Comparison of ENCODE assay signal across 13 mouse cellular contexts in genomic region chr10:128372989-128373748, GRCm38 (mm10). TPM values are rescaled to one million over a fixed set of nuclear protein-coding genes. Genes with fewer than 3 reads are reported as not detected.
DNase-seq lines count a peak whose midpoint lies in the region; ATAC-seq lines count a peak whose summit lies in the region.
"Had no signal": no experiment of that assay in that cellular context is flagged by ENCODE, and none has a peak within 500 bp of the region (broad histone marks: within the 10 kb centered on the region; RNA-seq: fewer than 3 reads in every experiment).

No protein-coding gene starts in this region.

- no peak for ATAC-seq in heart, embryonic 15.5 days (replicated peaks; ENCODE audit: insufficient number of reproducible peaks, insufficient read depth, low FRiP score, low read depth)

- peak; percentile 70 to 82 for DNase-seq in heart, adult 18-20 months
- no peak for DNase-seq in heart, postnatal 25 days (ENCODE audit: low spot score)
- peak; percentile 52 for DNase-seq in NIH3T3 (ENCODE audit: low read depth)
- no peak for DNase-seq in retina, postnatal 1 day
- no peak for DNase-seq in adrenal gland, postnatal 4 days (ENCODE audit: low spot score in 2 of 2)
- DNase-seq in right cerebral cortex, postnatal 14 days: no peak
- DNase-seq: adrenal gland, postnatal 25 days; kidney, postnatal 36 days; thymus, adult 18-20 months had no signal

- H3K9ac ChIP-seq in heart, embryonic 15.5 days: no peak overlapping the region
- H3K9ac ChIP-seq: hindbrain, embryonic 14.5 days had no signal

- intact Hi-C loops in heart, postnatal 25 days (cut with DNase I): no loop called here

- no peaks in the 10 kb centered on the region for H3K27me3 ChIP-seq in heart, embryonic 15.5 days
- H3K27me3 ChIP-seq in megakaryocyte, embryonic 14.5 days (replicated peaks): no peaks in the 10 kb centered on the region
- H3K27me3 ChIP-seq: CH12.LX had no signal

- H3K27ac ChIP-seq in heart, embryonic 15.5 days: peak overlapping the region; percentile 23
- H3K27ac ChIP-seq: hindbrain, embryonic 14.5 days had no signal

- H3K9me3 ChIP-seq in heart, embryonic 15.5 days (replicated peaks): no peaks in the 10 kb centered on the region
- no peaks in the 10 kb centered on the region for H3K9me3 ChIP-seq in megakaryocyte, embryonic 14.5 days

- H3K4me1 ChIP-seq in heart, embryonic 15.5 days (replicated peaks): peaks cover 26% of the 10 kb centered on the region
- peaks cover 50% of the 10 kb centered on the region for H3K4me1 ChIP-seq in megakaryocyte, embryonic 14.5 days

- no peak overlapping the region for H3K4me2 ChIP-seq in heart, embryonic 15.5 days
- H3K4me2 ChIP-seq: hindbrain, embryonic 14.5 days had no signal

- no peaks in the 10 kb centered on the region for H3K36me3 ChIP-seq in heart, embryonic 15.5 days
- H3K36me3 ChIP-seq in megakaryocyte, embryonic 14.5 days (replicated peaks; ENCODE audit: low read length): peaks cover 3% of the 10 kb centered on the region

- no peak overlapping the region for H3K4me3 ChIP-seq in heart, embryonic 15.5 days
- peak overlapping the region; percentile 44 for H3K4me3 ChIP-seq in megakaryocyte, embryonic 14.5 days (replicated peaks)

- WGBS in heart, embryonic 15.5 days: 49% methylated on average over 6 of the region's 6 CpGs

RNA-seq across cellular contexts. Expression of gene Ankrd52, which starts 3.7 kb away (rescaled TPM):
- total RNA-seq in heart, adult 18-20 months (2021): 10 to 100 TPM; 38.1 to 40.3 TPM
- 10 to 100 TPM; 43.7 to 51.0 TPM for total RNA-seq in heart, postnatal 25 days (2021)
- 6.8 and 11.8 TPM in 2 replicates for polyA plus RNA-seq in heart, embryonic 15.5 days (2015; fragmentation: Nextera tagmentation; extraction: Ambion mirVana)
- polyA plus RNA-seq in megakaryocyte, embryonic 14.5 days (2012; ENCODE audit: insufficient read depth, low replicate concordance): 18.3 and 19.7 TPM in 2 replicates
- 10 to 100 TPM; 71.5 to 75.1 TPM for total RNA-seq in adrenal gland, postnatal 4 days (2021)

RNA-seq across cellular contexts. Expression of gene Coq10a, which starts 4.4 kb away (rescaled TPM):
- 100 to 1,000 TPM; 365 to 392 TPM for total RNA-seq in heart, adult 18-20 months (2021)
- total RNA-seq in heart, postnatal 25 days (2021): 100 to 1,000 TPM; 272 to 314 TPM
- 17.0 TPM in 2 replicates for polyA plus RNA-seq in heart, embryonic 15.5 days (2015; fragmentation: Nextera tagmentation; extraction: Ambion mirVana)
- 5.0 and 18.0 TPM in 2 replicates for polyA plus RNA-seq in megakaryocyte, embryonic 14.5 days (2012; ENCODE audit: insufficient read depth, low replicate concordance)
- 10 to 100 TPM; 48.3 to 62.1 TPM for total RNA-seq in adrenal gland, postnatal 4 days (2021)

RNA-seq across cellular contexts. Expression of gene Slc39a5, which starts 27.9 kb away (rescaled TPM):
- total RNA-seq in heart, adult 18-20 months (2021): not detected
- not detected for total RNA-seq in heart, postnatal 25 days (2021)
- 0.24 and 0.81 TPM in 2 replicates for polyA plus RNA-seq in heart, embryonic 15.5 days (2015; fragmentation: Nextera tagmentation; extraction: Ambion mirVana)
- not detected in 2 replicates for polyA plus RNA-seq in megakaryocyte, embryonic 14.5 days (2012; ENCODE audit: insufficient read depth, low replicate concordance)
- 10 to 100 TPM in 1 of 2 experiments, 1 to 10 TPM in 1; 5.7 to 13.2 TPM for total RNA-seq in adrenal gland, postnatal 4 days (2021)
- total RNA-seq: adrenal gland, postnatal 25 days; CH12.LX had no signal
- polyA plus RNA-seq: hindbrain, embryonic 14.5 days had no signal

RNA-seq across cellular contexts. Expression of gene Cs, which starts 35.6 kb away (rescaled TPM):
- total RNA-seq in heart, adult 18-20 months (2021): 1,000 to 10,000 TPM; 1,006 to 1,090 TPM
- 1,000 to 10,000 TPM; 1,194 to 1,233 TPM for total RNA-seq in heart, postnatal 25 days (2021)
- 448 and 450 TPM in 2 replicates for polyA plus RNA-seq in heart, embryonic 15.5 days (2015; fragmentation: Nextera tagmentation; extraction: Ambion mirVana)
- polyA plus RNA-seq in megakaryocyte, embryonic 14.5 days (2012; ENCODE audit: insufficient read depth, low replicate concordance): 2.6 and 12.1 TPM in 2 replicates
- total RNA-seq in adrenal gland, postnatal 4 days (2021): 100 to 1,000 TPM; 300 to 355 TPM

RNA-seq across cellular contexts. Expression of gene Nabp2, which starts 38.1 kb away (rescaled TPM):
- 10 to 100 TPM; 41.0 to 42.8 TPM for total RNA-seq in heart, adult 18-20 months (2021)
- 10 to 100 TPM; 44.4 to 46.8 TPM for total RNA-seq in heart, postnatal 25 days (2021)
- 52.6 and 58.9 TPM in 2 replicates for polyA plus RNA-seq in heart, embryonic 15.5 days (2015; fragmentation: Nextera tagmentation; extraction: Ambion mirVana)
- 458 and 1,055 TPM in 2 replicates for polyA plus RNA-seq in megakaryocyte, embryonic 14.5 days (2012; ENCODE audit: insufficient read depth, low replicate concordance)
- total RNA-seq in adrenal gland, postnatal 4 days (2021): 10 to 100 TPM; 69.5 to 72.7 TPM

Comparison
In these comparisons a context has a peak if more than half of its experiments do, and no peak if none do; other contexts are left out.
1. DNase-seq: peak in heart, adult 18-20 months (2 of 2) and NIH3T3 (single experiment); none in heart, postnatal 25 days (single experiment), retina, postnatal 1 day (single experiment), adrenal gland, postnatal 4 days (0 of 2) and right cerebral cortex, postnatal 14 days (single experiment).
2. RNA of gene Coq10a, which starts 4.4 kb away (total RNA-seq): 365 to 392 TPM in heart, adult 18-20 months and 272 to 314 TPM in heart, postnatal 25 days; 48.3 to 62.1 TPM in adrenal gland, postnatal 4 days; every median in the first group is over 4 times any median in the second.
3. RNA of gene Slc39a5, which starts 27.9 kb away (total RNA-seq): 5.7 to 13.2 TPM in adrenal gland, postnatal 4 days; not detected in heart, adult 18-20 months and not detected in heart, postnatal 25 days; every median in the first group is over 4 times any median in the second.